Mouse (Mus musculus) neural tube, embryonic 13.5 days (tissue): ENCODE results near the gene Gpr27. TPM values are rescaled to one million over a fixed set of nuclear protein-coding genes. Genes with fewer than 3 reads are reported as not detected.

ENCODE experiments used
- ATAC-seq: fragments of 200-750 bp; cut with Nextera tagmentation; 2 replicates; pipeline ENCODE4 v1.8.0; 2017; ENCODE audit warnings: low read depth, mild to moderate bottlenecking, moderate TSS enrichment, moderate library complexity
- H3K27ac ChIP-seq: fragments of 300-500 bp; sonication (generic); replicated peaks from 2 replicates; pipeline ENCODE4 v1.5.1; 2015; ENCODE audit warnings: moderate library complexity, mild to moderate bottlenecking, inconsistent platforms
- H3K27me3 ChIP-seq: fragments of 300-500 bp; sonication (generic); 2 replicates; pipeline ENCODE4 v1.6.1; 2015; ENCODE audit warnings: mild to moderate bottlenecking, inconsistent platforms
- H3K36me3 ChIP-seq: fragments of 300-500 bp; sonication (generic); 2 replicates; pipeline ENCODE4 v1.6.1; 2015; ENCODE audit warnings: mild to moderate bottlenecking, inconsistent platforms
- H3K4me1 ChIP-seq: fragments of 300-500 bp; sonication (generic); replicated peaks from 2 replicates; pipeline ENCODE4 v1.6.1; 2015; ENCODE audit warnings: inconsistent platforms
- H3K4me2 ChIP-seq: fragments of 300-500 bp; sonication (generic); 2 replicates; pipeline ENCODE4 v1.6.1; 2015; ENCODE audit warnings: inconsistent platforms, mild to moderate bottlenecking, moderate library complexity
- H3K4me3 ChIP-seq: fragments of 300-500 bp; sonication (generic); 2 replicates; pipeline ENCODE4 v1.5.1; 2015; ENCODE audit warnings: mild to moderate bottlenecking, inconsistent platforms
- H3K9ac ChIP-seq: fragments of 300-500 bp; sonication (generic); 2 replicates; pipeline ENCODE4 v1.6.1; 2015; ENCODE audit warnings: moderate library complexity, mild to moderate bottlenecking, inconsistent platforms
- H3K9me3 ChIP-seq: fragments of 300-500 bp; sonication (generic); 2 replicates; pipeline ENCODE4 v1.6.1; 2016; ENCODE audit warnings: inconsistent platforms
- WGBS: fragments of 180-500 bp; shearing (Covaris S2); methylation state at CpG from one replicate; pipeline ENCODE4 v1.1.7; 2015; 5-methylcytosine and 5-hydroxymethylcytosine counted together
- polyA plus RNA-seq: library from polyadenylated mRNA; unstranded; fragments of >200 nt; fragmentation: Nextera tagmentation; extraction: Ambion mirVana; gene quantifications from 2 replicates; pipeline ENCODE4 v1.2.1, GENCODE M21; 2015

Gpr27 gene
- polyA plus RNA-seq = 11.3 and 13.3 TPM in 2 replicates

DNA sequence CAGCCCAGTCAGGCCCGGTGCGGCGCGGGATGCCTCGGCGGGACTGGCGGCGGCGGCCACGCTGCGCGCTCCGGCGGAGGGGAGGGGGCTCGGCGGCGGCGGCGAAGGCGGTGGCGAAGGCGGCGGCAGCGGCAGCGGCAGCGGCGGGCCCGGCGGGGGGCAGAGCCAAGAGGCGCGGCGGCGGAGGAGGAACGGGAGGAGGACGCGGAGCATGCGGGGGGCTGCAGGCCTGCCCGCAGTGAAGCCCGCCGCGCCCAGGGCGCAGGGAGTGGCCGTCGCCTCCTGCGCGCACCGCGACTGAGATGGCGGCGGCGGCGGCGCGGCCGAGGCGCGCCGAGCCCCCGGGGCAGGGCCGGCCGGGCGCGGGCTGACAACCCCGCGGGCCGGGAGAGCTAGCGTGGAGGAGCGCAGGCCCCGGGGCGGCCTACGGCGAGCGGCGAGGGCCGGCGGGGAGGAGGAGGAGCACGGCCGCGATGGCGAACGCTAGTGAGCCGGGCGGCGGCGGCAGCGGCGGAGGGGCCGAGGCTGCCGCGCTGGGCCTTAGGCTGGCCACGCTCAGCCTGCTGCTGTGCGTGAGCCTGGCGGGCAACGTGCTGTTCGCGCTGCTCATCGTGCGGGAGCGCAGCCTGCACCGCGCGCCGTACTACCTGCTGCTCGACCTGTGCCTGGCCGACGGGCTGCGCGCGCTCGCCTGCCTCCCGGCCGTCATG is at the start of gene Gpr27:
Gene Gpr27, plus strand, starts transcription at position 474 of the 710 bp plus-strand sequence.
- Histone ChIP-seq H3K4me1 (peaks cover 30% of the 10 kb centered on the region), H3K36me3 (no peaks in the 10 kb centered on the region), H3K9me3 (no peaks in the 10 kb centered on the region), H3K27ac (peak within 1 kb of the TSS; percentile 92), H3K4me3 (peak within 1 kb of the TSS; percentile 74), H3K9ac (peak within 1 kb of the TSS; percentile 93), H3K27me3 (peaks cover 83% of the 10 kb centered on the region), H3K4me2 (peak within 1 kb of the TSS; percentile 82)
- peak; percentile 88 for ATAC-seq
- under 1% methylated on average over 90 of the region's 112 CpGs for WGBS

GRCm38 (mm10) chr6:99643439-99644199 is 48.9 kb upstream of the Gpr27 start:
- peaks cover 14% of the 10 kb centered on the region; the same call in 1 of the 2 replicates for H3K36me3 ChIP-seq
- WGBS = 64% methylated on average over 10 of the region's 10 CpGs
- H3K27me3 ChIP-seq = no peaks in the 10 kb centered on the region
- H3K27ac ChIP-seq = no peak overlapping the region
- H3K9me3 ChIP-seq = no peaks in the 10 kb centered on the region
- H3K9ac ChIP-seq = no peak overlapping the region
- ATAC-seq = no peak
- no peak overlapping the region for H3K4me3 ChIP-seq
- H3K4me2 ChIP-seq = no peak overlapping the region
- peaks cover 15% of the 10 kb centered on the region for H3K4me1 ChIP-seq

DNA sequence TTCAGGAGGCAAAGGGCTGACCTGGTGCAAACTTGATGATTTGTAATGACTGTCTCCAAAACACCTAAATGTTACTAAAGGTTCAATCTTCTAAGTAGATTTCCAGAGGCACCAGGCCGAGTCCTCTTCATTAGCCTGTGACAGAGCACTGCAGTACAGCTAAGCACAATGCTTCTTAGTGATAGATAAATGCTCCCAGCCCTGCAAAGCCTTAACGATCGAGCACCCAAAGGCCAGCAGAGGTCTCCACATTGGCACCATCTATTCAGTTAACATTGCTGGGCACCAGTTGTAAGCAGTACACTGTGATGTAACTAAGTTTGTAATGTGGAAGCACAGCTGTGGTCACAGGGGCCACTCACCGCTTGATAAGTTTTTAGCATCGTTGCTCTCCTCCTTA is 48.1 kb upstream of the Gpr27 start:
- no peak for ATAC-seq
- H3K27ac ChIP-seq = no peak overlapping the region
- 82% methylated on average over 5 of the region's 5 CpGs for WGBS

DNA sequence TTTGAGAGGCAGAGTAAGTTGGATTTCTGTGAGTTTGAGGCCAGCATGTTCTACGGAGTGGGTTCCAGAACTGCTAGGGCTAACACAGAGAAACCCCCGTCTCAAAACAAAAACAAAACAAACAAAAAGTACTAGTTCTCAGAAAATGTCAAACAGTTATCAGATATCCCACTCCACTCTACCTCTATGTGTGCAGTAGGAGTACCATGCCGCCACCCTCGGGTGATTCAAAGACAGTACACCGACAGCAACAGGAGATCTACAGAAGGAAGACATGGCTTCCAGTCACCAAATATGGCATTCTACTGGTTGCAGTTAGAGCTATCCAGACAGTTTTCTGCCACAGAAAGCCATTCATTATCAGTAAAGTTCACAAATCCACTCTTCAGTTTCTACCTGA is 47.6 kb upstream of the Gpr27 start:
- Histone ChIP-seq H3K9ac (no peak overlapping the region), H3K27me3 (no peaks in the 10 kb centered on the region), H3K4me3 (no peak overlapping the region), H3K36me3 (peaks cover 7% of the 10 kb centered on the region; the same call in 1 of the 2 replicates), H3K4me2 (no peak overlapping the region), H3K4me1 (peaks cover 15% of the 10 kb centered on the region), H3K27ac (no peak overlapping the region), H3K9me3 (no peaks in the 10 kb centered on the region)
- no peak for ATAC-seq
- 89% methylated on average over 5 of the region's 5 CpGs for WGBS

More for the DNA sequence above, 48.1 kb upstream of the Gpr27 start:
- Histone ChIP-seq H3K4me3 (no peak overlapping the region), H3K4me1 (peaks cover 15% of the 10 kb centered on the region), H3K36me3 (peaks cover 10% of the 10 kb centered on the region; the same call in 1 of the 2 replicates), H3K9ac (no peak overlapping the region), H3K9me3 (no peaks in the 10 kb centered on the region), H3K4me2 (no peak overlapping the region), H3K27me3 (no peaks in the 10 kb centered on the region)

DNA sequence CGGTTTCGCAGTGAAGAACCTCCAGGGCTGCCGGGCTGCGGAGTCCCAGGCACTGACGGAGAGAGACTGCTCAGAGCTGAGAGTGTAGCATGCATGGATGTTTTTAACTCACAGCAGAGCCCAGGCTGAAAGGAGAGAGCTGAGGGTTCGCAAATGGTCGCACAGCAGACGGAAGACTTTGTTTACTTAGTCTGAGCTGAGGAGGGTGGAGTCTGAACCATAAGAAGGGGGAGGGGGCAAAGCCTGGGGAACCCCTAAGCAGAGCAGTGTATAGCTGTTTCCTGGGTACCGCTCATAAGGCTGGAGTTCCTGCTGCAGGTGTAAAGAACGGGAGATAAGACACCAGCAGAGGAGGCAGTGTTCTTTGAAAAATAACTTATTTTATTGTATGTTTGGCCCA is 46.1 kb upstream of the Gpr27 start:
- no peak for ATAC-seq
- WGBS = 76% methylated on average over 10 of the region's 10 CpGs

GRCm38 (mm10) chr6:99649307-99649706 is 43.2 kb upstream of the Gpr27 start:
- no peak for ATAC-seq
- H3K27ac ChIP-seq = no peak overlapping the region
- H3K9me3 ChIP-seq = no peaks in the 10 kb centered on the region
- 56% methylated on average over 2 of the region's 2 CpGs for WGBS
- H3K9ac ChIP-seq = no peak overlapping the region
- H3K27me3 ChIP-seq = no peaks in the 10 kb centered on the region
- H3K4me3 ChIP-seq = no peak overlapping the region
- H3K4me1 ChIP-seq = peaks cover 10% of the 10 kb centered on the region
- no peak overlapping the region for H3K4me2 ChIP-seq
- 0 out of 2 replicates have a peak, but pooled peaks cover 5% of the 10 kb centered on the region for H3K36me3 ChIP-seq

More for the DNA sequence above, 46.1 kb upstream of the Gpr27 start:
- H3K9me3 ChIP-seq = no peaks in the 10 kb centered on the region
- no peak overlapping the region for H3K27ac ChIP-seq
- no peak overlapping the region for H3K4me3 ChIP-seq
- no peaks in the 10 kb centered on the region for H3K27me3 ChIP-seq
- H3K9ac ChIP-seq = no peak overlapping the region
- no peak overlapping the region for H3K4me2 ChIP-seq
- H3K4me1 ChIP-seq = peaks cover 15% of the 10 kb centered on the region
- peaks cover 5% of the 10 kb centered on the region; the same call in 1 of the 2 replicates for H3K36me3 ChIP-seq

DNA sequence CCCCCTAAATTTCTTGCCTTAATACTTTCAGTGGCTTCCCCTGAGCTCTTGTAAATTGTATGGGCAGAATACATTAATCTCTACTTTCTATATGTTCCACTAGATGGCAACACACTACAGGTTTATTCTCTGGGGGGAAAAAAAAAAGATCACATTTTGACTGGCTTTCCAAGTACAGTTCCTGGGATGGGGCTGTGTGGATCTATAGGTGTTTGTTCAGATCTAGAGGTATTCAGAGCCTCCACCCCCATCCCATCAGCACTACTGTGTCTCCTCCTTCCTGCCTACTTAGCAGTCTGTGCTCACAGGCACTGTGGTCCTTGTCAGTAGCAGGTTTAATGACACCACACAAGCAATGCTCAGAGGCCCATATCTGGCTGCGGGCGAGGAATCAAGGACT is 40.1 kb upstream of the Gpr27 start:
- Histone ChIP-seq H3K9ac (no peak overlapping the region), H3K4me3 (no peak overlapping the region), H3K36me3 (no peaks in the 10 kb centered on the region), H3K27me3 (no peaks in the 10 kb centered on the region), H3K4me1 (peaks cover 12% of the 10 kb centered on the region), H3K4me2 (no peak overlapping the region), H3K9me3 (no peaks in the 10 kb centered on the region), H3K27ac (no peak overlapping the region)
- ATAC-seq = peak; percentile 34; the same call in 1 of the 2 replicates
- 87% methylated on average over 2 of the region's 2 CpGs for WGBS

- H3K27ac ChIP-seq = no peak overlapping the region
- H3K4me3 ChIP-seq = no peak overlapping the region
- 0 out of 2 replicates have a peak, but pooled peaks have one; percentile 24 for ATAC-seq
- no peak overlapping the region for H3K4me2 ChIP-seq
- no peak overlapping the region for H3K9ac ChIP-seq
- H3K27me3 ChIP-seq = no peaks in the 10 kb centered on the region
- WGBS = 42% methylated on average over 5 of the region's 5 CpGs
- H3K9me3 ChIP-seq = no peaks in the 10 kb centered on the region
- peaks cover 16% of the 10 kb centered on the region for H3K4me1 ChIP-seq
- no peaks in the 10 kb centered on the region for H3K36me3 ChIP-seq
Measured at GRCm38 (mm10) chr6:99654343-99654742, 38.1 kb upstream of the Gpr27 start.

GRCm38 (mm10) chr6:99655488-99655887 is 37.0 kb upstream of the Gpr27 start:
- H3K9me3 ChIP-seq = no peaks in the 10 kb centered on the region
- H3K4me1 ChIP-seq = peaks cover 24% of the 10 kb centered on the region
- 69% methylated on average over 7 of the region's 7 CpGs for WGBS
- no peak overlapping the region for H3K4me2 ChIP-seq
- H3K9ac ChIP-seq = no peak overlapping the region
- H3K27ac ChIP-seq = no peak overlapping the region
- H3K36me3 ChIP-seq = no peaks in the 10 kb centered on the region
- H3K27me3 ChIP-seq = no peaks in the 10 kb centered on the region
- no peak for ATAC-seq
- no peak overlapping the region for H3K4me3 ChIP-seq

DNA sequence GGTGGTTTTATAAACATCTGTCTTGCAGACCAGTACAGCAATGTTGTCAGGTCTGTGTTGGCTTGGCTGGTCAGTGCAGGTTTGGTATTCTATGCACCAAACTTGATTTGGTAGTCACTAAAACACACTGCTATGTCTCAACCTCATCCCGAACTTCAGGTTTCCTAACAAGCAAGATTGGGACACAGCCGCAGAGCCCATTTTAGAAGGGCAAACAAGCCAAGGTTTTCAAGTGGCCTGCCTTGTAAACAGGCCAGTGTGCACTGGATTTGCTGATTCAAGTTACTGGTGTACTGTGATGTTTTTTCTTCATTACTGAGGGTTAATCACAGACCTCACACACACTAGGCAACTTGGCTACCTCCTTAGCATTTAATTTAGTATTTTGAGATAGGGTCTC is 36.4 kb upstream of the Gpr27 start:
- Histone ChIP-seq H3K27me3 (no peaks in the 10 kb centered on the region), H3K4me2 (no peak overlapping the region), H3K4me3 (no peak overlapping the region), H3K36me3 (no peaks in the 10 kb centered on the region), H3K9ac (no peak overlapping the region), H3K27ac (no peak overlapping the region), H3K9me3 (no peaks in the 10 kb centered on the region), H3K4me1 (peaks cover 30% of the 10 kb centered on the region)
- no peak for ATAC-seq
- 91% methylated on average over 2 of the region's 2 CpGs for WGBS

DNA sequence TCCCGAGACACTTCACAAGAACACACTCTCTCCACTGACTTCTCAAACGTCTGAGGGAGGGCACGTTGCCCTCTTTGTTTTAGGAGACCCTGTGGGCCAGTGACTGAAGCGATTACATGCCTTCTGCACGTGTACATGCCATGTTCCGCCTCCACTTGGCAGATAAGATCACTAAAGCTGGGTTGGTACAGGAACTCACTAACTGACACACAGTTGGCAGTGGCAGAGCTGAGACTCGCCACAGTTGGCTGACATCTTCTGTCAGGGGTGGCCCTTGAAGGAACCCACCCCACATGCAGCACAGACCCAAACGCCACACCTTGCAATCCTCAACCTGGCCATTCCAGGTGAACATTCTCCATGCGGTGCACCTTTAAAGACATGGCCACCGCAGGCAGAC is 33.9 kb upstream of the Gpr27 start:
- WGBS = 78% methylated on average over 10 of the region's 10 CpGs
- no peak overlapping the region for H3K9ac ChIP-seq

GRCm38 (mm10) chr6:99660443-99660842 is 32.0 kb upstream of the Gpr27 start:
- Histone ChIP-seq H3K4me2 (no peak overlapping the region), H3K4me3 (no peak overlapping the region), H3K36me3 (no peaks in the 10 kb centered on the region), H3K9me3 (no peaks in the 10 kb centered on the region), H3K27me3 (peaks cover 16% of the 10 kb centered on the region), H3K4me1 (peaks cover 32% of the 10 kb centered on the region), H3K9ac (peak overlapping the region; percentile 31; the same call in 1 of the 2 replicates), H3K27ac (0 out of 2 replicates have a peak overlapping the region, but pooled peaks have one; percentile 2)
- ATAC-seq = no peak
- 26% methylated on average over 3 of the region's 3 CpGs for WGBS

More for the DNA sequence above, 33.9 kb upstream of the Gpr27 start:
- H3K27ac ChIP-seq = no peak overlapping the region
- no peak overlapping the region for H3K4me3 ChIP-seq
- H3K9me3 ChIP-seq = no peaks in the 10 kb centered on the region
- no peak overlapping the region for H3K4me2 ChIP-seq
- ATAC-seq = no peak
- H3K4me1 ChIP-seq = peaks cover 23% of the 10 kb centered on the region
- 0 out of 2 replicates have a peak, but pooled peaks cover 4% of the 10 kb centered on the region for H3K27me3 ChIP-seq
- no peaks in the 10 kb centered on the region for H3K36me3 ChIP-seq
